Mouse (Mus musculus) layer of hippocampus, adult 2 months (tissue): Measurements from ENCODE around the gene Tmem138. TPM values are rescaled to one million over a fixed set of nuclear protein-coding genes. Genes with fewer than 3 reads are reported as not detected.

ENCODE experiments used
- DNase-seq, 2 experiments: peaks; one replicate each; pipeline ENCODE4 v3.0.0; 2022; ENCODE audit warnings: low spot score in 2 of 2
- H3K27ac ChIP-seq: fragments of 200-600 bp; 2 replicates; pipeline ENCODE4 v1.8.1; 2022
- H3K4me3 ChIP-seq: fragments of 200-600 bp; 2 replicates; pipeline ENCODE4 v1.8.1; 2022; ENCODE audit warnings: mild to moderate bottlenecking
- CTCF ChIP-seq: fragments of 200-600 bp; conservative IDR thresholded peaks from 2 replicates; pipeline ENCODE4 v1.8.1; 2022; ENCODE audit warnings: antibody characterized with exemption, mild to moderate bottlenecking, moderate library complexity
- total RNA-seq, 2 experiments: library from RNA; stranded (reverse); gene quantifications; 2 replicates each; pipeline ENCODE4 v1.2.3; 2021

Tmem138 gene
- total RNA-seq, 2 experiments from 2014 or later, result 12.2 to 12.8 TPM

DNA sequence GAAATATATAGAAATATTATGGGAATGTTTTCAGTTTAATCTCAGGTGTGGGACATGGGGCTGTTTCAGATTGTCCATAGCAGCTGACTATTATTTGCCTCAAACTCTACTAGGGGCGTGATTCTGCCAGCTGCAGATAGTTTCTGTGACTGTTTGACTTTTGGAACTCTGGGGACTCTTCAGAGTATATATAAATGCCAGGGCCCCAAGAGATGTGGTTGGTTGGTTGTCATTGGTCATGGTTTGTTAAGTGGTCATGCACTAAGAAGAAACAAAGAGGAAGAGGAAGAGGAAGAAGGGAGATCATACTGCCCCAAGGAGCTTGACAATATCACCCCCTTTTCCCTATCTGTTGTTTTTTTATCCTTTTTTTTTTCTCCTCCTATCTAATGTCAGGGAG, 55.2 kb downstream of the Tmem138 start:
- DNase-seq, result no peak
- TF ChIP-seq CTCF, result no peak
- H3K4me3 ChIP-seq, result no peak overlapping the region
- H3K27ac ChIP-seq, result no peak overlapping the region

Other genes starting within 250 kb of the Tmem138 start
- 100 to 1,000 TPM; 315 to 321 TPM for gene Syt7, start 188.3 kb downstream of the Tmem138 start, total RNA-seq
- 10 to 100 TPM; 83.9 to 84.6 TPM for gene Lrrc10b, start 119.9 kb downstream of the Tmem138 start, total RNA-seq
- 1 to 10 TPM; 2.4 to 3.0 TPM for gene Ppp1r32, start 94.4 kb downstream of the Tmem138 start, total RNA-seq
- 10 to 100 TPM; 80.9 to 81.7 TPM for gene Cpsf7, start 52.1 kb downstream of the Tmem138 start, total RNA-seq
- gene Sdhaf2, start 51.2 kb downstream of the Tmem138 start, total RNA-seq, result 10 to 100 TPM; 53.4 to 63.0 TPM
- gene Tmem216, start 21.1 kb downstream of the Tmem138 start, total RNA-seq, result 10 to 100 TPM; 10.8 to 11.4 TPM
- gene Cyb561a3, start 190 bp downstream of the Tmem138 start, total RNA-seq, result 10 to 100 TPM in 1 of 2 experiments, 1 to 10 TPM in 1; 9.1 to 11.1 TPM
- 100 to 1,000 TPM; 194 to 210 TPM for gene Ddb1, start 28.0 kb upstream of the Tmem138 start, total RNA-seq
- gene Tkfc, start 28.3 kb upstream of the Tmem138 start, total RNA-seq, result 10 to 100 TPM; 16.5 to 19.1 TPM
- under 1 TPM; 0.39 to 0.72 TPM for gene Vwce, start 56.9 kb upstream of the Tmem138 start, total RNA-seq
- not detected for gene Pga5, start 100.7 kb upstream of the Tmem138 start, total RNA-seq
- gene Vps37c, start 111.4 kb upstream of the Tmem138 start, total RNA-seq, result 10 to 100 TPM; 21.7 to 22.4 TPM
- gene Cd5, start 161.6 kb upstream of the Tmem138 start, total RNA-seq, result not detected